Mouse (Mus musculus) induced T-regulatory cell, adult 2 months (primary cell): ENCODE data around the gene Chmp6.

ENCODE experiments used
- DNase-seq: peaks from one replicate; pipeline ENCODE4 v3.0.0-alpha.2; 2012; ENCODE audit warnings: low read depth

The Chmp6 gene

GRCm38 (mm10) chr11:119937772-119938502, 24.7 kb downstream of the Chmp6 start:
- no peak for DNase-seq

GRCm38 (mm10) chr11:119939073-119939710, 26.0 kb downstream of the Chmp6 start:
- DNase-seq = no peak

DNA sequence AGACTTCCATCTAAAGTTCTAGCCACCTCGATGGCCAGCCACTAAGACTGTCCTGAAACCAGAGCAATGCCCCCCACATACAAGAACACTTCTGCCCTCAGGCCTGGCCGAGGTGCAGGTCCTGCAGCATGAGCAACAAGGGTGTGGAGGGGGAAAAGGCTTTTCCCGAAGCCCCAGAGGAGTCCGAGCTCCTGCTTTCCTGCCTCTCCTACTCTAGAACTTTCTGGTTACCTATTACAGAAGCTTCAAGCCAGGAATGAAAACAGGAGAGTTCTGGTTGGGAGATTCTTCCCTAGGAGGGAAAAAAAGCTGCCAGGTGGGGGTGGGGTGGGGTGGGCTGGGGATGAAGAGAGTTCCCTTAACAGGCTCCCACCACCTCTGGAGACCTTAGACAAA, 26.5 kb downstream of the Chmp6 start:
- DNase-seq = no peak

DNA sequence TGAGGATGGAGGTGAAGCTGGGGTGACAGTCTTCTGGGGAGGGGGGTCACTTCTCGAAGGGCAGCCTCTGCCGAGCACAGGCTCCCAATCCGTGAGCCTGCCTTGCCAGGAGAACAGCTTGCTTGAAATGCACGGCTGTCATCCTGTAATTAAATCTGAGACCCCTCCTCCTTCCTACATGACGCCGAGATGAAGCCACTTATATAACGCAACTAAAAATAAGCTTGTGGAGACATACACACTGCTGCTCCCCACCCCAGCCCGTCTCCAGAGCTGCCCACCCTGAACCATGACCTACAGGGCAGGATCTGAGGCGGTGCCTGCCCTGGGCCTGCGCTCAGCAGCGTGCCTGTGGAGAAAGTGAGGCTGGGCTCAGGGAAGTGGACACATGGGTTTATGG, 26.9 kb downstream of the Chmp6 start:
- DNase-seq = no peak

GRCm38 (mm10) chr11:119941794-119942193, 28.6 kb downstream of the Chmp6 start:
- peak; percentile 41 for DNase-seq

- DNase-seq = no peak
Observed at GRCm38 (mm10) chr11:119942201-119942726, 29.0 kb downstream of the Chmp6 start.

GRCm38 (mm10) chr11:119942727-119943427, 29.6 kb downstream of the Chmp6 start, which contains the start of gene Baiap2:
Gene Baiap2, plus strand, starts transcription at chr11:119942763.
- peak; percentile 99 for DNase-seq

DNA sequence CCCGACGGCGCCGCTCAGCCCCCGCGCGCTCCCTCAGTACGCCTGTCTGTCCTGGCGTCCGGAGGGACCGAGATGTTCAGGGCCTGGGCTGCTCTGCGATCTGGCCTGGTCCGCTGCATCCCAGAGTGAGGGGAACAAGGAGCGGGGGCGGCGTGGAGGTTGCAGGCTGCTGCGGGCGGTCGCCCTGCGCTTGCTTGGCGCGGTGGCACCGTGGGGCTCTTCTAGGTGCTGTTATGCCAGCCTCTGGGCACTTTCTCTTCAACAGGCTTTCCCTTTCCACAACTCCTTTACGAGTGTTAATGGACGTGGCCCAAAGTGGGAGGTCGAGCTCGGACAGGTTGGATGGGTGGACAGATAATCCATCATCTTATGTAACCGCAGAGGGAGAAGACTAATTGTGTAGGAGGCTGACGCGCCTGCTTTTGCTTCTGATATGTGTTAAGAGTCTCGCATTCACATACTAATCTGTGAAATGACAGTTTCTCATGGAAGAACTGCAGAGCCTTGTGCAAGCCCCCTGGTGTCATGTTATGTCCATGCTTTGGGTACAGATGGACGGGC, 30.3 kb downstream of the Chmp6 start:
- peak; percentile 63 for DNase-seq

DNA sequence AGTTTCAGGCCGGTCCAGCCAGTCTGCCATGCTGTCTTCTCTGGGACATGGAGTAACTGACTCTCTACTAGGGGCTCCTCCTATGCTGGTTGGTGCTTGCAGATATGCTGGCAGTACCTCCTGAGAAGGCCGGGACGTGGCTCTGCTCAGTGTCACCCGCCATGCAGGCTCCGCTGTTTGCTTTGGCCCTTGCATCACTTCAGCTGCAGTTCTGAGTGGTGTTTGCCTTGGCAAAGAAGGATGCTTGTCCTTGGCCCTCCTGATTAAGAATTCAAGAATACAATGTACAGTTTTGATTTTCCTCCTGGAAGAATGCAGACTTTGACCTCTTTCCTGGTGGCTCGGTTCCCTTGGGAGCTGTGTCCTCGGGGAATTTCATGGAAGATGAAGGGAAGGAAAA, 32.1 kb downstream of the Chmp6 start:
- DNase-seq = no peak

- DNase-seq = no peak
Observed at GRCm38 (mm10) chr11:119947426-119947825, 34.2 kb downstream of the Chmp6 start.

GRCm38 (mm10) chr11:119947897-119948296, 34.7 kb downstream of the Chmp6 start:
- DNase-seq = no peak

GRCm38 (mm10) chr11:119948305-119948704, 35.1 kb downstream of the Chmp6 start:
- no peak for DNase-seq

- no peak for DNase-seq
Observed at GRCm38 (mm10) chr11:119948803-119949202, 35.6 kb downstream of the Chmp6 start.

DNA sequence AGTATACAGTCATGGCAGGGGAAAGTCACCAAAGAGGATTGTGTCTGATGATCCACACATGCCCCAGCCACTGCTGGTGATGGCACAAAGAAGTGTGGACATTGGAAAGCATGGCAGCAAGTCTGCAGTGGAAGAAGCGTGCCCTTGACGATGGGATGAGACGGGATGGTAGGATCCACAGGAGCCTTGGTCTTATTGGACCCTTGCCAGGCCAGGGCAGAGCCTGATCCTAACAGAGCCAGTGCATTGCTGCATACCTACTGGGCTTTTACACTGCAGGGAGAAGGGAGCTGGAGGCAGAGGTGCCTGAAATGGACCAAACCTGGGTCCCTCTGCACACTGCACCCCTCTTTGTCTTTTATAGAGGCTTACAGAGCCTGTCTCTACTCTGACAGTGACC, 37.3 kb downstream of the Chmp6 start:
- DNase-seq = no peak

DNA sequence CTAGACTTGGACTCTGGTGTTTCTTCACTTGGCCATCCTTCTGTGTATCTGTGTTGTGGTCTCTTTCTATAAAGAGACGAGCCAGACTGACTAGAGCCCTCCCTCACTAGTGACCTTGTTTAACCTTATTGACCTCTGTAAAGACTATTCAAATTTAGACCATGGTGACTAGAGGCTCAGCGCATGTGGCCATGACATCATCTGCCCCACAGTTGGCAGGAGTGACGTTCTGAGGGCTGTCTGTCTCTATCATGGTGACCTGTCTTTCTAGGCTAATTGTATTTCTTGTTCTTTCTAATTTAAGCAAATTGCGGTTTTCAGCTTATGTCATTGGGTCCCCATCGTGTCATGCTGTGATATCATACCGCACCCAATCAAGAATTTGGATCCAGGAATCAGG, 38.1 kb downstream of the Chmp6 start:
- DNase-seq = no peak

DNA sequence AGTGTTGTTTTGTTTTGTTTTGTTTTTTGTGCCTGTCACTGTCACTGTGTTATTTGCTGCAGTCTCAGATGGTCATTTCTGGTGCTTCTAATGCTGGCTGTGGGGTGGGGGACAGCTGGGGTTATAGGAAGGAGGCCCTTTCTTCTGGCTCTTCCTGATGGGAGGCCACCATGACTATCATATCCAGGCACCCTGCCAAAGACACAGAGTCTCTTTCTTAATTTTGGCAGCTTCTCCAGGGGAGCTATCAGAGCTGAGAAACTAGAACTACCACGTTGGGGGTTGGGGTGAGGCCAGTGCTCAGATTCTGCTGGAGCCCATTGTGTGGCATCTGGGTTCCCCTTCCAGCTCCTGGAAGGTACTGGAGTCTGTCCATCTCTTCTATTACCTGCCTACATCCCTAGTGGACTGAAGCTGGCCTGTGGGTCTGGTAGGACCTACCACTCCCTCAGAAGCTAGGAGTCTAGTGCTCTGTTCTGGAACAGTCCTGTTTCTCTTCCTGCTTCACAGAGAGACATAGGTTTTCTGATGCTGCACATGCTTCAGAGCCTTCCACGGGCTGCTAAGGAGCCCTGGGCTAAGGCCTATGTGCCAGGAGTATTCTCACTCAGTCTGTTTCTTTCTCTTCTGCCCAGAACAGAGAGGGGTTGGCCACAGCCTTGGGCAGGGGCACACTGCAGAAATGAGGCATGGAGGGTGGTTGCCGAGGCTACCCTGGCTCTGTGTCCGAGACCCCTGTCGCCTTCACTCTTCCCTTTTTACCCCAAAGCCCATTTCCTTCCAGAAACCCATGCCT, 39.4 kb downstream of the Chmp6 start:
- no peak for DNase-seq

DNA sequence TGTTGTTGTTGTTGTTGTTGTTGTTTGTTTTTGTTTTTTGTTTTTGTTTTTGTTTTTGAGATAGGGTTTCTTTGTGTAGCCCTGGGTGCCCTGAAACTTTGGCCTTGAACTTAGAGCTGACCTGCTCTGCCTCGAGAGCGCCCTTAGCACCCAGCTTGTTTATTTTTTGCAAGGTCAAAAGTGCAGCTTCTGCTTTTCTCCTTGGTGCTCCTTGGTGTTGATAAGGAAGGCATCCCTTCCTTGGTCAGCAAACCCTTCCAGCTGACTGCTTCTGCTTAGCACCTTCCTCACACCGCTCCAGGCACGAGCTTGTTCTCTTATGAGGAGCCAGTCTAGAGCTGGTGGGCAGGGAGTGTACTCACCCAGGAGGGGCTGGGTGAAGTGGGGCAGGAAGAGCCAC, 41.0 kb downstream of the Chmp6 start:
- DNase-seq = no peak

- no peak for DNase-seq
Observed at GRCm38 (mm10) chr11:119954749-119955337, 41.6 kb downstream of the Chmp6 start.

DNA sequence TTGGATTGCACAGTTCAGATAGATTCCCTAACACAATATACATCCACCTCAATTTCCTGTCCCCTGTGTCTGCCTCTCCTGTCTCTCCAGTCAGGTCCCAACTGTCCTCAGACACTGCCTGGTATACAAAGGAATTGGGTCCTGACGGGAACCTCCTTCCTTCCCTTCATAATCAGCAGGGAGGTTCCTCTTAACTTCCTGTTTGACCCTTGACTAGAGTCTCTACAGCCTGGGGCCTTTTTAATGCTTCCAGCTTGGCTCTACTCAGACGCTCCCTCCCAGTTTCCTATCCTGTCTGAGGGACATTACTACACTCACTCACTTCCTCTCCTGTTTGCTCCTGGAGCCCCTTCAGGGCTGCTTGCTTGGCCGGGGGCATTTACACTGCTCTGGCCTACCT, 42.2 kb downstream of the Chmp6 start:
- DNase-seq = no peak

GRCm38 (mm10) chr11:119956590-119956989, 43.3 kb downstream of the Chmp6 start:
- no peak for DNase-seq

GRCm38 (mm10) chr11:119958856-119959255, 45.6 kb downstream of the Chmp6 start:
- DNase-seq = no peak
